Mouse (Mus musculus) liver, embryonic 12.5 days (tissue): ENCODE measurements around the gene Tmem9. TPM values are rescaled to one million over a fixed set of nuclear protein-coding genes. Genes with fewer than 3 reads are reported as not detected.
A peak's percentile ranks its signal among the peaks of the same experiment; 100 is the strongest.

Source experiments
- ATAC-seq: fragments of 200-750 bp; cut with Nextera tagmentation; 2 replicates; pipeline ENCODE4 v1.8.0; 2017; ENCODE audit warnings: moderate number of reproducible peaks, mild to moderate bottlenecking, moderate library complexity
- H3K27ac ChIP-seq: fragments of 300-500 bp; sonication (generic); 2 replicates; pipeline ENCODE4 v1.5.1; 2016; ENCODE audit warnings: mild to moderate bottlenecking
- H3K27me3 ChIP-seq: fragments of 300-500 bp; sonication (generic); replicated peaks from 2 replicates; pipeline ENCODE4 v1.6.1; 2016; ENCODE audit warnings: mild to moderate bottlenecking, moderate library complexity
- H3K36me3 ChIP-seq: fragments of 300-500 bp; sonication (generic); 2 replicates; pipeline ENCODE4 v1.6.1; 2016; ENCODE audit warnings: mild to moderate bottlenecking, moderate library complexity
- H3K4me1 ChIP-seq: fragments of 300-500 bp; sonication (generic); 2 replicates; pipeline ENCODE4 v1.6.1; 2016
- H3K4me2 ChIP-seq: fragments of 300-500 bp; sonication (generic); 2 replicates; pipeline ENCODE4 v1.6.1; 2016; ENCODE audit warnings: mild to moderate bottlenecking, moderate library complexity
- H3K4me3 ChIP-seq: fragments of 300-500 bp; sonication (generic); 2 replicates; pipeline ENCODE4 v1.5.1; 2016; ENCODE audit warnings: mild to moderate bottlenecking, moderate library complexity
- H3K9ac ChIP-seq: fragments of 300-500 bp; sonication (generic); 2 replicates; pipeline ENCODE4 v1.6.1; 2016; ENCODE audit warnings: mild to moderate bottlenecking, moderate library complexity
- H3K9me3 ChIP-seq: fragments of 300-500 bp; sonication (generic); replicated peaks from 2 replicates; pipeline ENCODE4 v1.6.1; 2016; ENCODE audit warnings: mild to moderate bottlenecking, moderate library complexity
- WGBS: fragments of 180-500 bp; shearing (Covaris S2); methylation state at CpG from one replicate; pipeline ENCODE4 v1.1.7; 2016; ENCODE audit not compliant: insufficient replicate concordance; 5-methylcytosine and 5-hydroxymethylcytosine counted together
- polyA plus RNA-seq: library from polyadenylated mRNA; unstranded; fragments of >200 nt; fragmentation: Nextera tagmentation; extraction: Ambion mirVana; gene quantifications from 2 replicates; pipeline ENCODE4 v1.2.1, GENCODE M21; 2016

Gene Tmem9
- polyA plus RNA-seq, 1 experiment from 2014 or later: 103 TPM

DNA sequence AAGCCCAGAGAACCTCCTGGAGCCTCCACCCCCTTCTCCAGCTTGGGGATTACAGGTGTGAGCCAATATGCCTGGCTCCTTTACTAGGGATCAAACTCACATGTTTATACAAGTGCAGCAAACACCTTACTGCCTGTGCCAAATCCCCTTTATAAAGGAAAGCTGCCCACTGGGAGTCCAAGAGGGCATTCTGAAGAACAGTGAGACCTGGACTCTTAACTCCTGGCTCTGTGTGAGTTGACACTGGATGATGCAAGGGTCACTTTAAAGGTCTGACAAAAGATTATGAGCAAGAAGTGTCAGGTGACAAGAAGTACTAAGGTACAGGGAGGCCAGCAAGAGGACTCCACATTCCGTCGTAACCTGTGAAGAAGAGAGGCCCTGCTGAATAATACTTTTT, 6.5 kb upstream of the Tmem9 start:
- H3K4me1 ChIP-seq: no peaks in the 10 kb centered on the region
- H3K4me2 ChIP-seq: no peak overlapping the region
- no peak overlapping the region for H3K4me3 ChIP-seq
- H3K9ac ChIP-seq: no peak overlapping the region
- H3K36me3 ChIP-seq: no peaks in the 10 kb centered on the region
- no peak overlapping the region for H3K27ac ChIP-seq
- WGBS: 80% methylated on average over 2 of the region's 2 CpGs
- H3K27me3 ChIP-seq: peaks cover 64% of the 10 kb centered on the region
- no peaks in the 10 kb centered on the region for H3K9me3 ChIP-seq
- ATAC-seq: no peak

DNA sequence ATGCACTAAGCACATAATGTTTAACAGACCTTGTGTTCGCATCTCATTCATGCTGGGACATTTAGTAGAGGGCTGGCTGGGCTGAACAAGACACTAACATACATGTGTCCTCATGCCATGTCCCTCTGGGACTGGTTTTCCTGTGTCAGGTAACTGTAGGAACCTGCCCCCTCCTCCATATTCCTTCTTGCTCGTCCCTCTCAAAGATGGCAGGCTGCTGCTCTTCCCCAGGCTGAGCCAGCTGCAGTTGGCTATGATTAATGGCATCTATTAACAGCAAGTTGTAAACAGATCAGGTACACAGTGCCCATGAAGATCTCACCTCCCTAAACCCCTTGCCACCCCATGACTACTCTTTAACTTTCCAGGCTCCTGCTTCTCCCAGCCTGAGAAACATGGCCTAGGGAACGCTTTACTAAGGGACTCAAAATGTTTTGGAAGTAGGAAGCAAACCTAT, 1.6 kb upstream of the Tmem9 start, which contains the start of gene Igfn1:
Igfn1 (minus strand) TSS at position 51 of the 457 bp plus-strand sequence.
- Histone ChIP-seq H3K4me2 (peak within 1 kb of the TSS; percentile 97), H3K27me3 (peaks cover 46% of the 10 kb centered on the region), H3K27ac (no peak within 1 kb of the TSS), H3K4me3 (peak within 1 kb of the TSS; percentile 56), H3K4me1 (peaks cover 33% of the 10 kb centered on the region), H3K9ac (peak within 1 kb of the TSS; percentile 70), H3K36me3 (no peaks in the 10 kb centered on the region), H3K9me3 (peaks cover 5% of the 10 kb centered on the region; the same call in 1 of the 2 replicates)
- no peak for ATAC-seq
- WGBS: 71% methylated on average over 3 of the region's 3 CpGs

GRCm38 (mm10) chr1:136008159-136008533, 196 bp downstream of the Tmem9 start:
- peaks cover 50% of the 10 kb centered on the region for H3K4me1 ChIP-seq
- peak overlapping the region; percentile 56 for H3K4me3 ChIP-seq
- H3K27me3 ChIP-seq: peaks cover 33% of the 10 kb centered on the region
- peak; percentile 65 for ATAC-seq
- no peaks in the 10 kb centered on the region for H3K36me3 ChIP-seq
- H3K27ac ChIP-seq: peak overlapping the region; percentile 70
- H3K9me3 ChIP-seq: peaks cover 5% of the 10 kb centered on the region; the same call in 1 of the 2 replicates
- 20% methylated on average over 8 of the region's 8 CpGs for WGBS
- H3K4me2 ChIP-seq: peak overlapping the region; percentile 97
- peak overlapping the region; percentile 33; the same call in 1 of the 2 replicates for H3K9ac ChIP-seq

DNA sequence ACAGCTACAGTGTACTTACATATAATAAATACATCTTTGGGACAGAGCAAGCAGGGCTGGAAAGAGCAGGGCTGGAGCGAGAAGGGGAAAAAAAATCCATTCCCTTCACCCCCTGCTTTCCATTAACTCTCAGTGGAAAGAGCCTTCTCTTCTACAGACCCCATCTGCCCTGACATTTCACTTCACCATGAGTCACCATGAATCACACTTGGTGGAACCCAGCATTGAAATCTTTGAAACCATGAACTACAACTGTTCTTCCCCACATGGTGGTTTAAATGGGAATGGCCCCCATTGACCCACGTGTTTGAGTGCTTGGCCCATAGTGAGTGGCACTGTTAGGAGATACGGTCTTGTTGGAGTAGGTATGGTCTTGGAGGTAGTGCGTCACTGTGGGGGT, 2.3 kb downstream of the Tmem9 start:
- Histone ChIP-seq H3K4me1 (peaks cover 69% of the 10 kb centered on the region), H3K9ac (no peak overlapping the region), H3K27ac (no peak overlapping the region), H3K27me3 (peaks cover 24% of the 10 kb centered on the region), H3K9me3 (peaks cover 5% of the 10 kb centered on the region; the same call in 1 of the 2 replicates), H3K4me2 (no peak overlapping the region), H3K4me3 (no peak overlapping the region), H3K36me3 (no peaks in the 10 kb centered on the region)
- WGBS: 86% methylated on average over 4 of the region's 4 CpGs
- ATAC-seq: no peak

GRCm38 (mm10) chr1:136013513-136013912, 5.6 kb downstream of the Tmem9 start:
- Histone ChIP-seq H3K9ac (peak overlapping the region; percentile 46), H3K4me3 (no peak overlapping the region), H3K4me2 (peak overlapping the region; percentile 63; the same call in 1 of the 2 replicates), H3K27me3 (no peaks in the 10 kb centered on the region), H3K27ac (peak overlapping the region; percentile 94), H3K36me3 (no peaks in the 10 kb centered on the region), H3K9me3 (peaks cover 5% of the 10 kb centered on the region; the same call in 1 of the 2 replicates), H3K4me1 (peaks cover 77% of the 10 kb centered on the region)
- WGBS: 61% methylated on average over 4 of the region's 4 CpGs
- ATAC-seq: no peak

DNA sequence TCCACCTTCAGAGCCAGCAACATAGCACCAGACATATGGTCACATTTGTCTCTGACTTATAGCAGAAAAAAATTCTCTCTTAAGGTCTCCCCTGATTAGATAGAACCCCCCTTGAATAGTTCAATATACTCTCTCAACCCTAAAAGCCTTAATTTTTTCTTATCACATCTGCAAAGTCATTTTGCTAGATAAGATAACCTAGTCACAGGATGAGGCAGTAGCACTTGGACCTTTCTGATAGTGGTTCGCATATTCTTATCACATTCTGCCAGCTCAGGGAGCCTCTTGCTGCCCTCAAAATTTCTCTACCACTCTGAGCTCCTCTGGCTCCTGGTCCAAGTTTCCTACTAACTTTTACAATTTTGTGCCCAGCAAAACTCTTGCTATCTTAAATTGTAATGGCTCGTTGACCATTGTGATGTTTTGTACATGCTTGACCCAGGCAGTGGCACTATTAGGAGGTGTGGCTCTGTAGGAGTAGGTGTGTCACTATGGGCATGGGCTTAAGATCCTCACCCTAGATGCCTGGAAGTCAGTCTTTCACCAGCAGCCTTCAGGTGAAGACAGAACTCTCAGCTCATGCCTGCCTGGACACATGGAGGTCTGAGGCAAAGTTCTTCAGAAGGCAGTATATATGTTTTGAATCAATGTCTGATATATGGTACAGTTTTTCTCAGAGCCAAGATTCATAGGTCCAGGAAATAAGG, 7.0 kb downstream of the Tmem9 start:
- Histone ChIP-seq H3K9ac (peak overlapping the region; percentile 60), H3K27ac (peak overlapping the region; percentile 94), H3K4me3 (no peak overlapping the region; the same call in 1 of the 2 replicates), H3K4me1 (peaks cover 81% of the 10 kb centered on the region), H3K27me3 (no peaks in the 10 kb centered on the region), H3K36me3 (peaks cover 10% of the 10 kb centered on the region), H3K4me2 (peak overlapping the region; percentile 63), H3K9me3 (peaks cover 5% of the 10 kb centered on the region; the same call in 1 of the 2 replicates)
- WGBS: 13% methylated on average over 2 of the region's 2 CpGs
- peak; percentile 83 for ATAC-seq

DNA sequence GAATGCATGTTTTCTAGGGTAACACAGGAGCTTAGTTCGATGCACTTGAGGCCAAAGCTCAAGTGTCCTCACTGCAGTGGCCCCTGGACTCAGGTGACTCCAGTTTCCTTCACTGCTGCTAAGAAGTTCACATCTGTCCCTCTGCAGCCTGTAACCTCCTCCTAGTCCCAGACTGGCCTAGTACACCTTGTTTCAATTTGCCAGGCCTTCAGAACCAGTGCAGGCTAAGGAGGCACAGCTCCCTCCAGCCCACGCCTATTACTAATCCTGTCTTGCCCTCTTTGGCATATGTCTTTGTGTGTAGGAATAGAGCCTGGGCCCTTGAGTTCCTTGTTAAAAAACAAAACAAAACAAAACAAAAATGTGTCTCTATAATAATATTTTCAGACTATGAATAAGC, 9.4 kb downstream of the Tmem9 start:
- H3K4me2 ChIP-seq: peak overlapping the region; percentile 91
- peak overlapping the region; percentile 94 for H3K9ac ChIP-seq
- no peak for ATAC-seq
- H3K36me3 ChIP-seq: peaks cover 31% of the 10 kb centered on the region
- WGBS: 80% methylated on average over 2 of the region's 2 CpGs
- peak overlapping the region; percentile 94 for H3K27ac ChIP-seq
- H3K9me3 ChIP-seq: no peaks in the 10 kb centered on the region
- peak overlapping the region; percentile 96 for H3K4me3 ChIP-seq
- peaks cover 67% of the 10 kb centered on the region for H3K4me1 ChIP-seq
- H3K27me3 ChIP-seq: no peaks in the 10 kb centered on the region

DNA sequence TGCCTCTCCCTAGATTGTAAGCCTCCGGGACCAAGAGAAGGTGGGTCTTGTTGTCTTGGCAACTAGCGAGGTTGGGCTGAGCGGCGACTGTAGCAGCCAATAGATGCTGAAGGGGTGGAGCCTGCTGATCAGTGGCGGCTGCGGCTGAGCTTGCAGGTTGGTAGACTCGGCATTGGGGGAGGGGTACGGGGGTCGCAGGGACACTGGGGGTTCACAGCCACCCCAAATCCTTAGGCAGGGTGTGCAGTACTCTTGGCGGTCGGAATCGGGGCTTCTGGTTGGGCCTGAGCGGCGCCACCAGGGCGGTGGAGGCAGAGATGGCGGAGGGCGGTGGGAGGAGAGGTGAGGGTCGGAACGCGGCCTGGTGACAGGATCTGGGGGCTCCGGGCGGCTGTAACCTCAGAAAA, 10.0 kb downstream of the Tmem9 start:
- peaks cover 63% of the 10 kb centered on the region for H3K4me1 ChIP-seq
- H3K27me3 ChIP-seq: no peaks in the 10 kb centered on the region
- H3K9ac ChIP-seq: peak overlapping the region; percentile 94
- no peaks in the 10 kb centered on the region for H3K9me3 ChIP-seq
- peak overlapping the region; percentile 96 for H3K4me3 ChIP-seq
- peaks cover 37% of the 10 kb centered on the region for H3K36me3 ChIP-seq
- H3K4me2 ChIP-seq: peak overlapping the region; percentile 91
- H3K27ac ChIP-seq: peak overlapping the region; percentile 94
- peak; percentile 81 for ATAC-seq
- WGBS: under 1% methylated on average over 22 of the region's 22 CpGs

DNA sequence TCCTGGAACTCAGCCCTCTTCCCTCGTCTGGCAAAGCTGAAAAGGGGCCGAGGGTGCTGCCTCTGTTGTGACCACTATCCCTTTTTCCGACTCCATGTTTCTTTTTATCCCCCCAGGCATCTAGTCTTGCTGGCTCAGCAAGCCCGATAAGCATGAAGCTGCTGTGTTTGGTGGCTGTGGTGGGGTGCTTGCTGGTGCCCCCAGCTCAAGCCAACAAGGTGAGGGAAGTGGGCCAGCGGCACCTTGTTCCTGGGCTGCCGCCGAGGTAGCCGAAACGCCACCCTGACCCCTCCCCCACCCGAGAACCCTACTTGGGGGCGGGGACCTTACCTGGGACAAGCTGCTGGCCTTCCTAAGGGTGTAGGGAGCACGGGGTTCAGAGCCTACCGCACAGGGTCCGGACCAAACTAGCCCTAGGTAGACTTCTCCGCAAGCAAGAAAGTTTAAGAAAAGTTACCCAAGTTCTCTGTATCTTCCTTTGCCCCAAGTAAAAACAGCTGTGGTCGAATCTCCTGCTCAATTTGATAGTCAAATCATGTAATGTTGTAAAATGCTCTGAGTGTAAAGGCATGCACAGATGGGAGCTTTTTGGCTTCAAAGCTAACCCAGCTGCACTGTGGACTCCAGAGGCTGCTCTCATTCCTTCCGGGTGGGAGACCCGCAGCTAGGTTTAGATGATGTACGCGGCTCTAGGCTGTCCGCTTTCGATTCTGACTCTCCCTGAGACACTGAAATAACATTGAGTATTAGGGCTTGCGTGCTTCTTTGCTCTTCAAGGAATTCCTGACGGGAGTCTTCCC, 10.6 kb downstream of the Tmem9 start:
- peak overlapping the region; percentile 96 for H3K4me3 ChIP-seq
- H3K4me1 ChIP-seq: peaks cover 57% of the 10 kb centered on the region
- H3K9me3 ChIP-seq: no peaks in the 10 kb centered on the region
- no peaks in the 10 kb centered on the region for H3K27me3 ChIP-seq
- H3K9ac ChIP-seq: peak overlapping the region; percentile 94
- peaks cover 44% of the 10 kb centered on the region for H3K36me3 ChIP-seq
- H3K27ac ChIP-seq: peak overlapping the region; percentile 91
- peak overlapping the region; percentile 91 for H3K4me2 ChIP-seq
- WGBS: 11% methylated on average over 24 of the region's 24 CpGs
- peak; percentile 36 for ATAC-seq

DNA sequence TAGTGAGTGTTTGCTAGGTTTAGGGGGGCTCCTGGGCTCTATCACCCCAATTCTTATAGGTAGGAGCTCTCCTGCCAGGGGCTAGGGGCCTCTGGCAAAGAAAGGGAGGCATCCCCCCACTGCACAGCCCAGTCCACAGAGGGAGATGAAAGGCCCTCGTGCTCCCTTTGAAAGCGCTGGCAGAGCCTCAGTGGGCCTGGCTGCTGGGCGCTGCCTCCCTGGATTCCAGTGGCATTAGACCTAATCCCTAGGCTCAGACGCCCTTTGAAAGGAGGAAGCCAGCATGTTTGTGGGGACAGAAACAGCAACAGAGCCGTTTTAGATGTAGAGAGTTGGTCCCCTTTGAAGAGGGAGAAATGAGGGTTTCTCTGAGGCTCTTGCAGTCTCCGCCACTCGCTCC, 22.3 kb downstream of the Tmem9 start:
- 0 out of 2 replicates have a peak, but pooled peaks cover 10% of the 10 kb centered on the region for H3K4me1 ChIP-seq
- WGBS: 82% methylated on average over 7 of the region's 7 CpGs
- H3K4me2 ChIP-seq: no peak overlapping the region
- H3K27me3 ChIP-seq: no peaks in the 10 kb centered on the region
- no peaks in the 10 kb centered on the region for H3K9me3 ChIP-seq
- no peak overlapping the region for H3K27ac ChIP-seq
- ATAC-seq: no peak
- H3K9ac ChIP-seq: no peak overlapping the region
- H3K36me3 ChIP-seq: peaks cover 100% of the 10 kb centered on the region
- no peak overlapping the region for H3K4me3 ChIP-seq

GRCm38 (mm10) chr1:136031697-136032096, 23.7 kb downstream of the Tmem9 start:
- WGBS: 91% methylated on average over 7 of the region's 8 CpGs
- ATAC-seq: no peak
- 0 out of 2 replicates have a peak, but pooled peaks cover 10% of the 10 kb centered on the region for H3K4me1 ChIP-seq
- no peak overlapping the region for H3K9ac ChIP-seq
- no peak overlapping the region for H3K4me2 ChIP-seq
- peaks cover 93% of the 10 kb centered on the region for H3K36me3 ChIP-seq
- no peak overlapping the region for H3K4me3 ChIP-seq
- no peaks in the 10 kb centered on the region for H3K27me3 ChIP-seq
- H3K9me3 ChIP-seq: no peaks in the 10 kb centered on the region
- no peak overlapping the region for H3K27ac ChIP-seq

DNA sequence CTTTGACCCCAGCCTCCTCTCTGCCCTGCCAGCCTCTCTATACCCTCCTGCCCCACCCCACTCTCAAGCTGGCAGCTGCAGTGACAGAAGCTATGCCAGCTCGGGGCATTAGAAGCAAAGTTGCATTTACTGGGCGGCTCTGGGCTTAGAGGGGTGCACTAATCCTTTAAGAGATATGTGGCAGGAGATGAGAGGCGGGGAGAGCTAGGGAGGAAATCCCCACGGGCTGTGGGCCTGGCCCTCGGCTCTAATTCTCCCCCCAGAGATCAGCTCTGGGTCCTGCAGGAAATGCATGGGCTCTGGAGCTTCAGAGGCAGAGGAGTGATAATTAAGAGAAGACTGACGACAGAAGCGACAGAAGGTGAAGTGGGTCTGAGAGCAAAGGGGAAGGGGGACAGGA, 25.0 kb downstream of the Tmem9 start:
- H3K36me3 ChIP-seq: peaks cover 80% of the 10 kb centered on the region
- no peak overlapping the region for H3K4me2 ChIP-seq
- H3K4me1 ChIP-seq: 0 out of 2 replicates have a peak, but pooled peaks cover 10% of the 10 kb centered on the region
- no peak for ATAC-seq
- H3K27me3 ChIP-seq: no peaks in the 10 kb centered on the region
- H3K27ac ChIP-seq: no peak overlapping the region
- H3K9me3 ChIP-seq: no peaks in the 10 kb centered on the region
- 66% methylated on average over 7 of the region's 7 CpGs for WGBS
- H3K9ac ChIP-seq: no peak overlapping the region
- H3K4me3 ChIP-seq: no peak overlapping the region
